Mouse (Mus musculus): ENCODE results near the gene Gfm2.

DNA sequence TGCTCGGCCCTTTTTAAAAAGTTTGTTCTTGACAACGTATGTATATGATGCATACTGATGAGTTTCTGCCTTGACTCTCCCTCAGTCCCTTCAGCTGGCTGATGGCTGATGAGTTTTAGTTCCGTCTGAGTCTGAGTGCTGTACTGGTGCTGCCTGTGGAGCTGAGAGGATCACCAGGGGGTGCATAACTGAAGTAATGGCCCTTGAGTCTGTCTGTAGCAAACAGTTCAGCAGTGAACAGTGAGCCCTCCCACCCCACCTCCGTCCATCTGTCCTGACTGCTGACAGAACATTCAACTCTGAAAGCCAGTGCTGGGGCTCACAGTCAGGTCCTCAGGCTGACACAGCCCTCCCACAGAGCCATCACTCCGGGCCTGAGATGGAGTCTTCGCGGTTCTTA is 41.2 kb downstream of the Gfm2 start:
- no peak for TF ChIP-seq MYOG (IDR thresholded peaks at IDR 0.05; ENCODE audit: control insufficient read depth, extremely low read depth, insufficient read length)
- TF ChIP-seq MYOD1 (IDR thresholded peaks at IDR 0.05; ENCODE audit: control insufficient read depth, insufficient read length, low read depth): no peak
